Mouse (Mus musculus): ENCODE data around the gene Rnf145. TPM values are rescaled to one million over a fixed set of nuclear protein-coding genes. Genes with fewer than 3 reads are reported as not detected.

Rnf145 gene
- 92.6 and 102 TPM in 2 replicates for polyA plus RNA-seq (2014; fragmentation: Nextera tagmentation; extraction: Ambion mirVana)

GRCm38 (mm10) chr11:44518281-44519095 is at the start of gene Rnf145:
Rnf145 (plus strand) TSS chr11:44518964.
- peak; percentile 91 for ATAC-seq
- H3K9ac ChIP-seq (ENCODE audit: low read length), result peak within 1 kb of the TSS; percentile 98
- no peaks in the 10 kb centered on the region for H3K9me3 ChIP-seq (replicated peaks; ENCODE audit: control insufficient read depth, low read length)
- H3K36me3 ChIP-seq (ENCODE audit: control insufficient read depth, insufficient read depth, low read length), result no peaks in the 10 kb centered on the region
- H3K4me2 ChIP-seq (ENCODE audit: low read length), result peak within 1 kb of the TSS; percentile 85
- H3K4me1 ChIP-seq (ENCODE audit: control insufficient read depth, insufficient read depth, low read length), result 0 out of 2 replicates have a peak, but pooled peaks cover 7% of the 10 kb centered on the region
- peak within 1 kb of the TSS; percentile 96 for H3K4me3 ChIP-seq (ENCODE audit: low read depth, low read length)
- no peaks in the 10 kb centered on the region for H3K27me3 ChIP-seq (replicated peaks; ENCODE audit: control insufficient read depth, insufficient read depth, low read length)
- WGBS, result under 1% methylated on average over 56 of the region's 70 CpGs
- DNase-seq (ENCODE audit: low spot score), result peak; percentile 80
- peak within 1 kb of the TSS; percentile 92 for H3K27ac ChIP-seq (ENCODE audit: low read depth, low read length)

DNA sequence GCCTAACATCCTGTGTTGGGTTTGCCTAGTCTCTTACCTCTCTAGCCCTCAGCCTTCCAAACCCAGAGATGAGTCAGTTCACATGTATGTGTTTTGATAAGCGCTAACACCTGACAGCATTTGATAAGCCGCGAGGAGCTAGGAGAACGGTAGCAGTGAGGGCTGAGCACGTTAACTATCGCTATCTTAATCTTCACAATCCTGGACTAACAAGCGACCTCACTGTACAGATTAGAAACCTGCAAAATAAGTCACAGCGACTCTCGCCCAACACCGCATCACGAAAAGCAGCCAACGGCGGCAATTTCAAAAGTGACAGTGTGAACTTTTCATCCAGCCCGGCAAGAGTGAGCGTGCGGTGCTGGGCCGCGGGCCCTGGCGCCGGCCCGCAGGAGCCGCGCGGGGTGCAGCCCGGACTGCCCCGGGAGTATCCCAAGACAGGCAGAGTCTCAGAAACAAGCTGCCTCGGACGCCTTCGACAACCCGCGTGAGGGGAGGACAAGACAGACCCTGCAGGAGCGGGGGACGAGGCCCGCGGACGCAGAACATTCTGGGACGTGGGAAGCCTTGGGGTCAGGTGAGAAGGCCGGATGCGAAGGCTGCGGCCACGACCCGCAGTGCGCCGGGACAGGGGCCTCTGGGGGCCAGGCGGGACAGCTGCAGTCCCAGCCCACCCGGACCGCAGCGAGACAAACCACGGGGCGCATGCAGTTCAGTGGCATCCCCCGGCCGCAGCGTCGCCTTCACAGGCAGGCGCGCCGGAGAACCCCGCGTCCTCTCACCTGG is 48.9 kb upstream of the Rnf145 start:
- peak; percentile 25 for DNase-seq (ENCODE audit: low spot score)
- Histone ChIP-seq H3K36me3 (ENCODE audit: control insufficient read depth, insufficient read depth, low read length) (peaks cover 9% of the 10 kb centered on the region; the same call in 1 of the 2 replicates), H3K27me3 (replicated peaks; ENCODE audit: control insufficient read depth, insufficient read depth, low read length) (no peaks in the 10 kb centered on the region), H3K4me2 (ENCODE audit: low read length) (peak overlapping the region; percentile 95), H3K4me3 (ENCODE audit: low read depth, low read length) (peak overlapping the region; percentile 91), H3K4me1 (ENCODE audit: control insufficient read depth, insufficient read depth, low read length) (peaks cover 9% of the 10 kb centered on the region), H3K9me3 (replicated peaks; ENCODE audit: control insufficient read depth, low read length) (no peaks in the 10 kb centered on the region), H3K27ac (ENCODE audit: low read depth, low read length) (peak overlapping the region; percentile 84), H3K9ac (ENCODE audit: low read length) (peak overlapping the region; percentile 94)
- WGBS, result 1% methylated on average over 59 of the region's 59 CpGs
- ATAC-seq, result peak; percentile 78

DNA sequence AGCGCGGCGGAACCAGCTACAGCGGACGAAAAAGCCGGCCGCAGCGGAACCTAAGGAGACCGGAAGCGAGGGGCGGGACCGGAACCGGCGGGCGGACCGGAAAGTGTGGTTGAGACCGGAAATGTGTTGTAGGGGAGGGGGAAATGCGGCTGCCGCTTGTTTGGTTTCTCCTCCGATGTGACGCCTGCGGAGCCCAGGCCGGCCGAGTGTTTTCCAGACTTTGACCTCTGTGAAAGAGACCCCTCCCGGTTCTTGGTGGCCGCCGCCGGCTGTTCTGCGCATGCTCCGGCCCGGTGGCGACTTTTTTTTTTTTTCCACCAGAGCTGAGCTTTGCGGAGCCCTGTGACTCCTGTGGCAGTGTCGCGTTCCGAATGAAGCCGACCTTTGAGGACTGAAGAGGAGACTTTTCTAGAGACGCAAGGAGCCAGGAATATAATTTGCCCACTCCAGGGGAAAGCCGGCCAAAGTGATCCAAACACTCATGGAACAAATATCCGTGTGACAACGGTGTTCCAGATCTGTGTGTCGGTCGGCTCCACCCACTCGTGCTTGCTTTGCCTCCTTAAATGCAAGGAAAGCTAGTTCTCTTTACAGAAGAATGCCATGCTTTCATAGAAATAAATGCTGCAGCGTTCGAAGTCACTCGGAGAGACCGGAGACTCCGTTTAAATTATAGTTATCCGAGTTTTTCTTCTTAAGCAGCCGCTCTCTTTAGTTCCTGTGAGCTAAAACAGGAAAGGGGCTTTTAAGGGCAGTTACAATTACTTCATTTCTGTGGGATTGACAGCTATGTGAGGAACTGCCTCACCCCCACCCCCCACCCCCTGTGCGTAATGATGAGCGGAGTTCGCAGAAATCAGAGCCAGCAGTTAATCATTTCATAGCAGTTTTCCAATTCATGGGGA is 48.1 kb upstream of the Rnf145 start, which contains the start of gene Ublcp1:
TSS of gene Ublcp1 (minus strand) at position 67 of the 905 bp plus-strand sequence.
- peak within 1 kb of the TSS; percentile 84 for H3K27ac ChIP-seq (ENCODE audit: low read depth, low read length)
- peak within 1 kb of the TSS; percentile 95 for H3K4me2 ChIP-seq (ENCODE audit: low read length)
- ATAC-seq (peak; percentile 95), DNase-seq (ENCODE audit: low spot score) (peak; percentile 94)
- H3K4me1 ChIP-seq (ENCODE audit: control insufficient read depth, insufficient read depth, low read length), result peaks cover 9% of the 10 kb centered on the region
- peak within 1 kb of the TSS; percentile 91 for H3K4me3 ChIP-seq (ENCODE audit: low read depth, low read length)
- under 1% methylated on average over 54 of the region's 54 CpGs for WGBS
- peak within 1 kb of the TSS; percentile 94 for H3K9ac ChIP-seq (ENCODE audit: low read length)
- no peaks in the 10 kb centered on the region for H3K27me3 ChIP-seq (replicated peaks; ENCODE audit: control insufficient read depth, insufficient read depth, low read length)
- peaks cover 2% of the 10 kb centered on the region; the same call in 1 of the 2 replicates for H3K36me3 ChIP-seq (ENCODE audit: control insufficient read depth, insufficient read depth, low read length)
- no peaks in the 10 kb centered on the region for H3K9me3 ChIP-seq (replicated peaks; ENCODE audit: control insufficient read depth, low read length)

GRCm38 (mm10) chr11:44471337-44471995 is 47.3 kb upstream of the Rnf145 start:
- no peaks in the 10 kb centered on the region for H3K9me3 ChIP-seq (replicated peaks; ENCODE audit: control insufficient read depth, low read length)
- no peak for DNase-seq (ENCODE audit: low spot score)
- H3K27me3 ChIP-seq (replicated peaks; ENCODE audit: control insufficient read depth, insufficient read depth, low read length), result no peaks in the 10 kb centered on the region
- WGBS, result 24% methylated on average over 4 of the region's 4 CpGs
- 0 out of 2 replicates have a peak, but pooled peaks have one; percentile 2 for ATAC-seq
- peak overlapping the region; percentile 84; the same call in 1 of the 2 replicates for H3K27ac ChIP-seq (ENCODE audit: low read depth, low read length)
- peak overlapping the region; percentile 95 for H3K4me2 ChIP-seq (ENCODE audit: low read length)
- peak overlapping the region; percentile 91 for H3K4me3 ChIP-seq (ENCODE audit: low read depth, low read length)
- H3K4me1 ChIP-seq (ENCODE audit: control insufficient read depth, insufficient read depth, low read length), result peaks cover 9% of the 10 kb centered on the region
- no peaks in the 10 kb centered on the region for H3K36me3 ChIP-seq (ENCODE audit: control insufficient read depth, insufficient read depth, low read length)
- H3K9ac ChIP-seq (ENCODE audit: low read length), result peak overlapping the region; percentile 94

- Histone ChIP-seq H3K9ac (ENCODE audit: low read length) (no peak overlapping the region), H3K27ac (ENCODE audit: low read depth, low read length) (no peak overlapping the region), H3K36me3 (ENCODE audit: control insufficient read depth, insufficient read depth, low read length) (no peaks in the 10 kb centered on the region), H3K9me3 (replicated peaks; ENCODE audit: control insufficient read depth, low read length) (no peaks in the 10 kb centered on the region), H3K4me2 (ENCODE audit: low read length) (no peak overlapping the region), H3K4me1 (ENCODE audit: control insufficient read depth, insufficient read depth, low read length) (peaks cover 4% of the 10 kb centered on the region; the same call in 1 of the 2 replicates), H3K27me3 (replicated peaks; ENCODE audit: control insufficient read depth, insufficient read depth, low read length) (no peaks in the 10 kb centered on the region), H3K4me3 (ENCODE audit: low read depth, low read length) (no peak overlapping the region)
- ATAC-seq, result no peak
- WGBS, result 63% methylated on average over 3 of the region's 3 CpGs
- no peak for DNase-seq (ENCODE audit: low spot score)
These were observed 43.3 kb upstream of the Rnf145 start for GRCm38 (mm10) chr11:44475467-44475866.

- H3K27me3 ChIP-seq (replicated peaks; ENCODE audit: control insufficient read depth, insufficient read depth, low read length), result no peaks in the 10 kb centered on the region
- H3K36me3 ChIP-seq (ENCODE audit: control insufficient read depth, insufficient read depth, low read length), result no peaks in the 10 kb centered on the region
- no peak for ATAC-seq
- WGBS, result 86% methylated on average over 2 of the region's 2 CpGs
- DNase-seq (ENCODE audit: low spot score), result no peak
- no peak overlapping the region for H3K27ac ChIP-seq (ENCODE audit: low read depth, low read length)
- H3K4me3 ChIP-seq (ENCODE audit: low read depth, low read length), result no peak overlapping the region
- no peak overlapping the region for H3K9ac ChIP-seq (ENCODE audit: low read length)
- no peak overlapping the region for H3K4me2 ChIP-seq (ENCODE audit: low read length)
- peaks cover 1% of the 10 kb centered on the region; the same call in 1 of the 2 replicates for H3K4me1 ChIP-seq (ENCODE audit: control insufficient read depth, insufficient read depth, low read length)
- no peaks in the 10 kb centered on the region for H3K9me3 ChIP-seq (replicated peaks; ENCODE audit: control insufficient read depth, low read length)
These were observed 42.3 kb upstream of the Rnf145 start for GRCm38 (mm10) chr11:44476445-44476844.

- Histone ChIP-seq H3K9me3 (replicated peaks; ENCODE audit: control insufficient read depth, low read length) (no peaks in the 10 kb centered on the region), H3K9ac (ENCODE audit: low read length) (no peak overlapping the region), H3K4me3 (ENCODE audit: low read depth, low read length) (no peak overlapping the region), H3K27me3 (replicated peaks; ENCODE audit: control insufficient read depth, insufficient read depth, low read length) (no peaks in the 10 kb centered on the region), H3K4me1 (ENCODE audit: control insufficient read depth, insufficient read depth, low read length) (no peaks in the 10 kb centered on the region), H3K4me2 (ENCODE audit: low read length) (no peak overlapping the region), H3K27ac (ENCODE audit: low read depth, low read length) (no peak overlapping the region), H3K36me3 (ENCODE audit: control insufficient read depth, insufficient read depth, low read length) (no peaks in the 10 kb centered on the region)
- DNase-seq (ENCODE audit: low spot score), result no peak
- WGBS, result 94% methylated on average over 4 of the region's 4 CpGs
- no peak for ATAC-seq
These were observed 40.4 kb upstream of the Rnf145 start for GRCm38 (mm10) chr11:44478382-44478781.

- Histone ChIP-seq H3K9ac (ENCODE audit: low read length) (no peak overlapping the region), H3K4me2 (ENCODE audit: low read length) (no peak overlapping the region), H3K36me3 (ENCODE audit: control insufficient read depth, insufficient read depth, low read length) (no peaks in the 10 kb centered on the region), H3K9me3 (replicated peaks; ENCODE audit: control insufficient read depth, low read length) (no peaks in the 10 kb centered on the region), H3K27me3 (replicated peaks; ENCODE audit: control insufficient read depth, insufficient read depth, low read length) (no peaks in the 10 kb centered on the region), H3K4me3 (ENCODE audit: low read depth, low read length) (no peak overlapping the region), H3K4me1 (ENCODE audit: control insufficient read depth, insufficient read depth, low read length) (no peaks in the 10 kb centered on the region), H3K27ac (ENCODE audit: low read depth, low read length) (no peak overlapping the region)
- 90% methylated on average over 6 of the region's 6 CpGs for WGBS
- DNase-seq (ENCODE audit: low spot score) (no peak), ATAC-seq (no peak)
These were observed 38.5 kb upstream of the Rnf145 start for GRCm38 (mm10) chr11:44480246-44480645.
